Mouse (Mus musculus) heart, embryonic 16.5 days (tissue): ENCODE results near the gene Ccdc114. TPM values are rescaled to one million over a fixed set of nuclear protein-coding genes. Genes with fewer than 3 reads are reported as not detected.
"Not testable (repeated sequence)": the region's sequence is repeated elsewhere in the genome, so short reads cannot be mapped to it uniquely, and the experiment has no call there.

Source experiments
- ATAC-seq: fragments of 200-750 bp; cut with Nextera tagmentation; replicated peaks from 2 replicates; pipeline ENCODE4 v1.8.0; 2017; ENCODE audit warnings: moderate number of reproducible peaks; ENCODE audit not compliant: insufficient read depth, low FRiP score; ENCODE audit errors: extremely low read depth
- H3K27ac ChIP-seq: fragments of 300-500 bp; sonication (generic); 2 replicates; pipeline ENCODE4 v1.5.1; 2014; ENCODE audit warnings: mild to moderate bottlenecking, low read length, control low read depth, moderate library complexity
- H3K27me3 ChIP-seq: fragments of 300-500 bp; sonication (generic); 2 replicates; pipeline ENCODE4 v1.6.1; 2014; ENCODE audit warnings: low read length, mixed read lengths; ENCODE audit not compliant: control insufficient read depth, insufficient read depth
- H3K36me3 ChIP-seq: fragments of 300-500 bp; sonication (generic); 2 replicates; pipeline ENCODE4 v1.6.1; 2014; ENCODE audit not compliant: control insufficient read depth, insufficient read depth
- H3K4me1 ChIP-seq: fragments of 300-500 bp; sonication (generic); 2 replicates; pipeline ENCODE4 v1.6.1; 2014; ENCODE audit warnings: low read length, mixed read lengths; ENCODE audit not compliant: control insufficient read depth, insufficient read depth
- H3K4me2 ChIP-seq: fragments of 300-500 bp; sonication (generic); 2 replicates; pipeline ENCODE4 v1.6.1; 2014; ENCODE audit warnings: low read depth, mild to moderate bottlenecking, control low read depth, low read length
- H3K4me3 ChIP-seq: fragments of 300-500 bp; sonication (generic); 2 replicates; pipeline ENCODE4 v1.5.1; 2014; ENCODE audit warnings: mild to moderate bottlenecking, control low read depth, low read length
- H3K9ac ChIP-seq: fragments of 300-500 bp; sonication (generic); 2 replicates; pipeline ENCODE4 v1.6.1; 2014; ENCODE audit warnings: low read length, control low read depth
- H3K9me3 ChIP-seq: fragments of 300-500 bp; sonication (generic); replicated peaks from 2 replicates; pipeline ENCODE4 v1.6.1; 2016; ENCODE audit warnings: low read length; ENCODE audit not compliant: control insufficient read depth
- WGBS: fragments of 180-500 bp; shearing (Covaris S2); extraction: QIAGEN DNeasy Blood & Tissue Kit; methylation state at CpG from one replicate; pipeline ENCODE4 v1.1.7; 2014; 5-methylcytosine and 5-hydroxymethylcytosine counted together
- polyA plus RNA-seq: library from polyadenylated mRNA; unstranded; fragments of >200 nt; fragmentation: Nextera tagmentation; extraction: Ambion mirVana; gene quantifications from 2 replicates; pipeline ENCODE4 v1.2.1, GENCODE M21; 2015

Gene Ccdc114
- polyA plus RNA-seq, 1 experiment from 2014 or later, result 3.8 TPM

- H3K9me3 ChIP-seq, result peaks cover 4% of the 10 kb centered on the region; the same call in 1 of the 2 replicates
- ATAC-seq, result no peak
- H3K27me3 ChIP-seq, result no peaks in the 10 kb centered on the region
- WGBS, result 78% methylated on average over 12 of the region's 12 CpGs
- peak overlapping the region; percentile 83 for H3K4me2 ChIP-seq
- peak overlapping the region; percentile 95 for H3K27ac ChIP-seq
- peaks cover 17% of the 10 kb centered on the region for H3K4me1 ChIP-seq
- peak overlapping the region; percentile 70 for H3K9ac ChIP-seq
- H3K4me3 ChIP-seq, result no peak overlapping the region; the same call in 1 of the 2 replicates
- H3K36me3 ChIP-seq, result no peaks in the 10 kb centered on the region
These were observed 1.8 kb upstream of the Ccdc114 start for GRCm38 (mm10) chr7:45921950-45922600.

GRCm38 (mm10) chr7:45922928-45923761, 727 bp upstream of the Ccdc114 start:
- peak overlapping the region; percentile 63 for H3K4me3 ChIP-seq
- H3K9ac ChIP-seq, result peak overlapping the region; percentile 70
- H3K4me2 ChIP-seq, result peak overlapping the region; percentile 83
- peak; percentile 85 for ATAC-seq
- peaks cover 4% of the 10 kb centered on the region for H3K27me3 ChIP-seq
- peaks cover 8% of the 10 kb centered on the region for H3K4me1 ChIP-seq
- peak overlapping the region; percentile 95 for H3K27ac ChIP-seq
- H3K9me3 ChIP-seq, result peaks cover 6% of the 10 kb centered on the region; the same call in 1 of the 2 replicates
- no peaks in the 10 kb centered on the region for H3K36me3 ChIP-seq
- WGBS, result 1% methylated on average over 37 of the region's 37 CpGs

GRCm38 (mm10) chr7:45924429-45924816, 551 bp downstream of the Ccdc114 start:
- Histone ChIP-seq H3K9me3 (peaks cover 6% of the 10 kb centered on the region; the same call in 1 of the 2 replicates), H3K4me1 (peaks cover 8% of the 10 kb centered on the region), H3K4me2 (peak overlapping the region; percentile 83), H3K4me3 (peak overlapping the region; percentile 63), H3K36me3 (no peaks in the 10 kb centered on the region), H3K9ac (peak overlapping the region; percentile 67), H3K27me3 (peaks cover 9% of the 10 kb centered on the region), H3K27ac (peak overlapping the region; percentile 95)
- WGBS, result 18% methylated on average over 14 of the region's 14 CpGs
- ATAC-seq, result no peak

GRCm38 (mm10) chr7:45928626-45929295, 4.9 kb downstream of the Ccdc114 start:
- Histone ChIP-seq H3K9me3 (peaks cover 18% of the 10 kb centered on the region), H3K4me3 (no peak overlapping the region), H3K9ac (no peak overlapping the region), H3K4me1 (no peaks in the 10 kb centered on the region), H3K4me2 (no peak overlapping the region), H3K27me3 (peaks cover 9% of the 10 kb centered on the region), H3K27ac (no peak overlapping the region), H3K36me3 (no peaks in the 10 kb centered on the region; the same call in 1 of the 2 replicates)
- WGBS, result 24% methylated on average over 20 of the region's 23 CpGs
- no peak for ATAC-seq

GRCm38 (mm10) chr7:45929688-45930087, 5.8 kb downstream of the Ccdc114 start:
- H3K27ac ChIP-seq, result no peak overlapping the region
- peaks cover 18% of the 10 kb centered on the region for H3K9me3 ChIP-seq
- H3K4me3 ChIP-seq, result no peak overlapping the region
- no peak overlapping the region for H3K9ac ChIP-seq
- H3K4me2 ChIP-seq, result no peak overlapping the region
- no peaks in the 10 kb centered on the region; the same call in 1 of the 2 replicates for H3K36me3 ChIP-seq
- peaks cover 9% of the 10 kb centered on the region for H3K27me3 ChIP-seq
- H3K4me1 ChIP-seq, result no peaks in the 10 kb centered on the region
- 81% methylated on average over 1 of the region's 1 CpGs for WGBS
- no peak for ATAC-seq

- not testable (repeated sequence) for H3K36me3 ChIP-seq, H3K27ac ChIP-seq, H3K4me2 ChIP-seq, H3K4me3 ChIP-seq, ATAC-seq, H3K9ac ChIP-seq, H3K4me1 ChIP-seq, H3K27me3 ChIP-seq
- H3K9me3 ChIP-seq, result peaks cover 12% of the 10 kb centered on the region
- 87% methylated on average over 12 of the region's 12 CpGs for WGBS
These were observed 9.9 kb downstream of the Ccdc114 start for GRCm38 (mm10) chr7:45933766-45934165.

GRCm38 (mm10) chr7:45935114-45935513, 11.2 kb downstream of the Ccdc114 start:
- peaks cover 12% of the 10 kb centered on the region for H3K9me3 ChIP-seq
- no peaks in the 10 kb centered on the region; the same call in 1 of the 2 replicates for H3K36me3 ChIP-seq
- no peak overlapping the region for H3K9ac ChIP-seq
- H3K4me2 ChIP-seq, result no peak overlapping the region
- no peak for ATAC-seq
- no peak overlapping the region for H3K4me3 ChIP-seq
- H3K4me1 ChIP-seq, result no peaks in the 10 kb centered on the region
- H3K27me3 ChIP-seq, result no peaks in the 10 kb centered on the region
- 30% methylated on average over 7 of the region's 7 CpGs for WGBS
- no peak overlapping the region for H3K27ac ChIP-seq

GRCm38 (mm10) chr7:45939836-45940235, 16.0 kb downstream of the Ccdc114 start:
- no peak overlapping the region for H3K4me2 ChIP-seq
- no peaks in the 10 kb centered on the region for H3K27me3 ChIP-seq
- H3K4me1 ChIP-seq, result no peaks in the 10 kb centered on the region
- WGBS, result 28% methylated on average over 2 of the region's 2 CpGs
- no peak overlapping the region for H3K4me3 ChIP-seq
- no peaks in the 10 kb centered on the region for H3K36me3 ChIP-seq
- H3K9ac ChIP-seq, result no peak overlapping the region
- no peak for ATAC-seq
- H3K27ac ChIP-seq, result no peak overlapping the region
- no peaks in the 10 kb centered on the region for H3K9me3 ChIP-seq
